Mouse (Mus musculus) cerebellum, postnatal 14 days (tissue): ENCODE data around the gene Itga6.
"Not testable (repeated sequence)": the region's sequence is repeated elsewhere in the genome, so short reads cannot be mapped to it uniquely, and the experiment has no call there.

Experiments
- DNase-seq, 2 experiments: peaks; one replicate each; pipeline ENCODE4 v3.0.0; 2021; ENCODE audit warnings: mixed read lengths in 2 of 2

Gene Itga6

DNA sequence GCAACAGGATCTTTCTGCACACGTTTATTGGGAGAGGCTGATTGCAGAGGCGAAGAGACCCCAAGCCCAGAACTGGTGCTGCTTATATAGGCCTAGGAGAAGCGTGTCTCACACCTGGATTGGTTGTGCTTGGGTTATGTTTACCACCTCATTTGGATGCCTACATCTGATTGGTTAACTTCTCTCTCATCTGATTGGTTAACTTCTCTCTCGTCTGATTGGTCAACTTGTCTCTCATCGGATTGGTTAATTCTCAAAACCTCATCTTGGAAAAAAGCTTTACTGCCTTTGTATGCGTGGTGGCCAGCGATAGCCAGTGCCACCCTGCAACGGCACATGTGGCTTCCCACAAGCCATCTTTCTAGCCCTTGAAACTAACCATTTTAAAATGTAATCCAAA, 160.9 kb downstream of the Itga6 start:
- DNase-seq, result not testable (repeated sequence)
